Mouse (Mus musculus): ENCODE measurements at regions not wholly inside any gene's neighbourhood (a gene's known extent, or its start where the extent isn't known, plus 50 kb on each side); places are given as distances from the start of the nearest gene placed in this dataset.

DNA sequence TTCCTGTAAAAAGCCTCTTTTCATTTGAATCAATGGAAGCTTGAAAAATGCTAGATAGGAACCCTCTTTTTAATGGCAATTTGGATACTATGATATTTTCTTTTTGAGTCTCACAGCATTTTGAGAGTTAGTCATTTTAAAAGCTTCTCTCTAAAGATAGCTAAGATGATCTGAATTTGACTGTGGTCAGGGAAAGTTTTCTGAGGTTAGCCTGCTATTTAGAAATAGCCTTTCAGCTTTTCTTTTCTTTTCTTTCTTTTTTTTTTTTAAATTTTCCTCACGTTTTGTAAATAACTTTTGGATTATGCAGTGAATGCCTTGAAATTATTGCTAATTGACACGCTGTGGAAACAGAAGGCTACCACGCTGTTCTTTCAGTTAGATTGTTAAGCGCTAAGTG lies 387.3 kb upstream of the Zeb2 start:
- DNase-seq (ENCODE audit: low spot score): no peak

DNA sequence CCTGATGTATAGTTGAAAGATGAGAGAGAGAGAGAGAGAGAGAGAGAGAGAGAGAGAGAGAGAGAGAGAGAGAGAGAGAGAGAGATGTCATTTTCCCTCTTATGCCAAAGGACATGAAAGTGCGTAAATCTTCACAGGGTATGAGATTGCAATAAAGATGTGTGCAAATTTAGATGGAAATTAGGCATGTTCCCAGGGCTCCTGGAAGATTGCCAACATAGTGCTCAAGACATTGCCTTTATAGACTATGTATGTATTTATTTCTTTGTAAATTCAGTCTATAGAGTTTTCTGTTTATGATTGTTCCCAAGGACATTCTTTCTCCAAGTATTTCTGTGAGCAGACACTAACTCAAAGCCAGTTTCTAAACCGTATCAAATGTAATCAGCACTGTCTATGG lies 376.5 kb upstream of the Zeb2 start:
- no peak for DNase-seq (ENCODE audit: low spot score)

DNA sequence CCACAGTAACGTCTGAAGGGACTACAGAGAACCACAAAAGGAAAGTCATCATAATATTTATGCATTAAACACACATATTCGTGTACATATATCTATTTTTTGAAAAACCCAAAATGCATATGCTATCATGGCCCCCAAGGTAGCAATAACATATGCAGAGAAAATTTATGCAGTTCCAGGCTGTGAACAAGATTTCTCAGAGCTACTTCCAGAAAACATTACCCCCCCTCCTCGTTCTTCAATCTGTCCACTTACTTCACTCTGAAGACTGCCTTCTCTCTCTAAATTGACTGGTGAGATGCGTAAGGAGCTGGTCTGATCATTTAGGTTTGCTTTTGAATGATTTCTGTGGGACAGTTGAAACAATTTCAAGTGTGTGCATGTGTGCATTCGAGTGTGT lies 369.3 kb upstream of the Zeb2 start:
- DNase-seq (ENCODE audit: low spot score): no peak

DNA sequence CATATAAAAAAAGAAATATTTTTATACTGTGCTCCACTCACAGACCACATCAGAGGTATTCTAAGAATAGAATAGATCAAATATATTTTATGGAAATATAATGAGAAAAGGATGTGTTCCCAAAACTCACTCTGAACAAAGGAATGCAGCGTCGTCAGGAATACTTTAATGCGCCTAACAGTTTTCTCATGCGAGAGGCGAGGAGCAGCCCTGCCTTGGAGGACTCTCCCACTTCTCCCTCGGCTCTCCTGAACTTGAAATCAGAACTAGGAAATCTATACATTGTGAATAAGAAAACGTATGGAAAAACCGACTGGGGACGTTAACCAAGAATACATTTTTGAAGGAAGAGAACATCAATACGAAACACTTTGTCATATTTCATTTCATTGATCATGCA lies 368.3 kb upstream of the Zeb2 start:
- DNase-seq (ENCODE audit: low spot score): no peak

DNA sequence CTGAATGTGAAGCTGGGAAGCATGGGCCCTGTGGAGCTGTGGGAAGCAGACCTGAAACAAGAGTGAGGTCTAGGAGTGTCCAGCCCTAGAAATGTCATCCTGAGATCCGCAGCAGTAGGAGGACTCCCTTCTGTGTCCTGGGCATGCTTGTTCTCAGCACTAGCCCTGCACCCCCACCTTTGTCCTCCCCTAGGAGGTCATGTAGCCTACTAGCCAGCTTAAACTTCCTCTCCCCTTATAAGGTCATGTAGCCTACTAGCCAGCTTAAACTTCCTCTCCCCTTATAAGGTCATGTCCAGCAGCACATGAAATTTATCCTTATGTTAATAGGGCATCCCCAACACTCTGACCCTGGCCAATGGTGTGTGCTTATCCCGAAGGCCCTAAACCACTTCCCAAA lies 363.5 kb upstream of the Zeb2 start:
- DNase-seq (ENCODE audit: low spot score): no peak

DNA sequence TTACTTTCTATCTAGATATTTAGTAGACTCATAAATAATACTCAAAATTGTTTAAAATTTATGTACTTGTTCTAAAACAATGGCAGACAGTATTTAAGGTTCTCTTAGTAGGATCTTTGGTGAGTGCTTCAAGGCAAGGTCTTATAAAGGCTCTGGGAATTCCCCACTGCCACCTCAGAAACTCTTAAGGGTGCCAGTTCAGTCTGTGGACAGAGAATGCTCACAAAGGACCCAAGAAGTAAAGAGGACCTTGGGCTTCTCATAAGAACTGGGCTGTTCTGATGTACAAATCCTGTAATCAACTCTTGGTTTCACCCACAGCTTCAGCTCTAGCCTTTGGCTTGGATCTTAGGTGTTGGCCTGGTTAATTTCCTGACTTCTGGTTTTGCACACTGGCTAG lies 358.8 kb upstream of the Zeb2 start:
- no peak for DNase-seq (ENCODE audit: low spot score)

DNA sequence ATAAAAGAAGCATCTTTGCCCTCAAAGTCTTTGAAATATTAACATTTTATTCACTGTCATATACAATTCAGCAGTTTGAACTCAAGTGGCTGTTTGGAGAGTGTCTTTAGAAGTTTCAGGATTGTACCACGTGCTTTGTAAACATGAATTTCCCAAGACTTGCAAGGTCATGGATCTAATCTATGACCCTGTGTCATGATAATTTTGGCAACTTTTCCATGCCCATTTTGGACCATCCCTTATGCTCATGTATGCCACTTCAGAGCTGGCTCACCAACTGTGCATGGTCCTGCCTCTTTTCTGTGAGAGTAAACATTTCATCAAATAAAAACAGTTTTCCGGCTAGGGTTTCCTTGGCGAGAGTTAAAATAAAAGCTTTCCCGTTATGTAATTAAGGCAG lies 347.1 kb upstream of the Zeb2 start:
- no peak for DNase-seq (ENCODE audit: low spot score)

DNA sequence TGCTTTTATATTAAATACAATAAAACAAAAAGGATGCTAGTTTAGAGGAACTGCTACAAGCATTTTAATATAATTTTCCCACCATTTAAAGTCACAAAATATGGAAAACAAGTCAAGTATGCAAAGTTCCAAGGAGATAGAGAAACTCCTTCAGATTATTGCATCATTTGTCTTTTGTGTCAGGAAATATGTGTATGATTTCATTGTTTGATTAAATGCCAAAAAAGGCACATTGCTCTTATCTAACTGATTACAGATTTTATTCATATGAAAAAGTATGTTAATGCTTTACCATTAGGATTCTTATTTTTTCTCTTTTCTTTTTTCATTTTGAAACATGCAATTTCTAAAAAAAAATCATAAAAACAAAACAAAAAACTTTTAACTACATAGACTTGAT lies 342.2 kb upstream of the Zeb2 start:
- DNase-seq (ENCODE audit: low spot score): no peak

DNA sequence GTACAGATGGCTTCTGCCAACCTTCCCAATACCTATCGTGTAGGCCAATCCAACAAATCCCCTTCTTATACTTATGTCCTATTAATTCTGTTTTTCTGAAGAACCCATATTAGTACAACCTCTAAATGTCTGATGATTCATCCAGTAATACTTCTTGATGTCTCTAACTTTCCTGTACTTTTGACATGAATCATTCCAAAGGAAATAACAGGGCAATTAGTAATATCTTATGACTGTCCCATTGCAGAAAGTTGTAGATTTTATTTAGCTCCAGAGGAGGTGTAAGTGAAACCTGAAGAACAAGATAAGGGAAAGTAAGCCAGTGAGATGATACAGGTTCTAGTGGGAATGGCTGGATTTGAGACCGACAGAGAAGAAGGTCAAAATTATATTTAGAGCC lies 337.6 kb upstream of the Zeb2 start:
- no peak for DNase-seq (ENCODE audit: low spot score)

DNA sequence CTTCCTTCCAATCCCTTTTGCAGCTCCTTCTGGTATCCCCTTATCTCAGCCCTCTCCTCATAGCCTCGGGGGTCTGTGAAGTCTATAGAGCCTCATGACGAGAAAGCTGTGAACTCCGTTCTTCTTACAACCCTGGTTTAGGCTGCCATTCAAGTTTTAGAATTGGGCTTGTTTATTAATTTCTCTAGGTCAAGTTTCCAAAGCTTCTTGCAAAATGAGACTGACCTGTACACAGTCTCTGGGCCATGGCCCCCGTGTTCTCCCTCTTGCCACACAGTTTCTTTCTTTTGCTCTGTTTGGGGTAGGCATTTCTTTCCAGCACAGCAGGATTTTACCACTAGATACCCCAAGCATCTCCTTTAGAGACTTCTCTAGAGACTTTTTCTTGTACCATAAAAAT lies 322.0 kb upstream of the Zeb2 start:
- no peak for DNase-seq (ENCODE audit: low spot score)

DNA sequence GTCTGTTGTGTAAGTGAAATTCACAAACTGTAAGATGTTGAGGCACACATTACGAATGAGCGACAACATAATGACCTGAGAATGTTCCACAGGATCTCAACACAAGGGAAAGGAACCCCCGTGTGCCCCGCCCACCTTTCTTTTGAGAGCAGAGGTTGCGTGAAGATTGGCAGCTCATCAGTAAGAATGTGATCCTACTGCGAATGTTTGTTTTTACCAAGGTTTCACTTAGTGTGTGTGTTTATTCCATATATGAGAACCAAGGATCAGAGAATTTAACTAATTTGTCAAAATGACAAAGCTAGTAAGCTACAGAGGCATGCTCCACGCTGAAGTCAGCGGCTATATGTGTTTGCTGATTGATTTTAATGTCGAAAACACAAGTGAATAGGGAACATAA lies 321.5 kb upstream of the Zeb2 start:
- DNase-seq (ENCODE audit: low spot score): no peak

DNA sequence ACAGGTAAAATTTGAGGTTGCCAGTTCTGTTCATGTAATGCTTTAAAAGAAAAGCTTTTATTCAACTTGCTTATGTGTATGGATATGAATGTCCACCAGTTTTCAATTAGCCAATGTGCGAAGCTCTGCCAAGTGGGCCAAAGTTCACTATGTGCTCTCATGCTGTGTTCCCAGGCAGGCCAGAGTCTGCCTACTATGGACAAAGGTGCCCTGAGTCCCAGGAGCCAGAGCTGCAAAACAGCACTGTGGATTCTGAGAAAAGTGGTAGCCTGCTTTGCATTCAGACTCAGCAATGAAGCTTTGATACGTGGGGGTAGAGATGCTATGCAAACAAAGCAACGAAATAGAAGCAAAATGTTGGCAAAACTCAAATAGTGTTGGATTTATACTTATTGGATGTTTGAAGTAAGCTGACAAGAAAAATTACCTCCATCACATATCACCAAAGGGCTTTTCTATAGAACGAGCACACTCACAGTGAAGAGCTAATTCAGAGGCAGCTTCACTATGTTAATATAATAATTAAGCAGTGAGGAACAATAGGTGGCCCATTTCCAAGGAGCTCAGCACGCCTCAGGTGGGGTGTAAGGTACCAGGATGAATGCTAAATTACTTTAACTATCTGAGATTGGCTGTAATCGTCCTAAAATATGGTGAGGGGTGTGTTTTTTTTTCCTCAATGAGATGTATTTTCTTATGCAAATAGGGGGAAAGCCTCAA lies 318.2 kb upstream of the Zeb2 start:
- no peak for DNase-seq (ENCODE audit: low spot score)

DNA sequence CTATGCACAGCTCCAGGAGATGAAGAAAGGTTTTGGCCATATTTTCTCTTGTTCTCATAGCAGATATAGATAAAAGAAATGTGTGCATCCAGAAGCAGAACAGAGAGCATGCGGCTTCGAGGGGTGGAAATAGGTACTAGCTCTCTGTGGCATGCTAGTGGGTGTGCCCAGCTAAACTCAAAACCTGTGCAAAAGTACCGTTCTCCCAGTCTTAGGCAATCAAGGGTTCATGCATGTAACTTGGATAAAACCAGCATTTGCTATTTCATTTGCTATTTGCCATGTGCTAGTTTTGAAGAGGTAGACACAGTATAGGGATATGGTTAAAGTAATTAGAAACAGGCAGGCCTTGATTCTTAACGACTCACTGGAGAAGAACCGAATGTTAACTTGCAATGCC lies 317.6 kb upstream of the Zeb2 start:
- DNase-seq (ENCODE audit: low spot score): no peak

DNA sequence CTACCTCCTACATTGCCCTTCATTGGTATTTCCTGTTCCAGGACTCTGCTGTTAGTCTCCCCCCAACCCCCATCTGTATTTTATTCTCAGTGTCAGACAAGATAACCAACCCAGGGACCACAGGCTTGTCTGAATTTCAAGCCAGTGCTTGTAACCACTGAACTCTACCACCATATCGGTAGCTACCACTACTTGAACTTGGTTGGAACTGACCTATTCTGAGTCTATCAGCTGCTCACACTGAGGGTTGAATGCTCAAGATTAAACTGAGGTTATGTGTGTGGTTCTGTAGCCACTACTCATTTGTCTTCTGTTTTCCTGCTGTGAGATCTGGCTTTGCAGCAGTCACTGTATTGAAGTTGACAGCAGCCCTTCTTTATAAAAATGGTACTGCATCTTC lies 317.0 kb upstream of the Zeb2 start:
- no peak for DNase-seq (ENCODE audit: low spot score)

DNA sequence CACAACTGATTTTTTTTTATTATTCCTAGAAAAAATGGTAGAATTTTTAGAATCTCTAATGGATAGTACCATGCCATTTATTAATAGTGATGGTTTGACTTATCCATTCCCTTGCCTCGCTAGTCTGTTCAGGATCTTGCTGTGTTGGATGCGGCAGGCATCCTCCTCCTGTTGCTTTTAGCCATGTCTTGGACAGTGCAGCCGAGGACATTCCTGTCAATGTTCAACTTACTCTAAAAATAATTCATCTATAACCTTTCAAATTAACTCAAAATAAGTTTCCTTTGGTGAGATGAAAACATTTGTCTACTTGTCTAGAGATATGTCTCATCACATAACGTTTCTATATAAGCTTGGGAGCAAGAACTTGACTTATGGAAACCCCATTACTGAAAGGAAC lies 314.2 kb upstream of the Zeb2 start:
- no peak for DNase-seq (ENCODE audit: low spot score)

DNA sequence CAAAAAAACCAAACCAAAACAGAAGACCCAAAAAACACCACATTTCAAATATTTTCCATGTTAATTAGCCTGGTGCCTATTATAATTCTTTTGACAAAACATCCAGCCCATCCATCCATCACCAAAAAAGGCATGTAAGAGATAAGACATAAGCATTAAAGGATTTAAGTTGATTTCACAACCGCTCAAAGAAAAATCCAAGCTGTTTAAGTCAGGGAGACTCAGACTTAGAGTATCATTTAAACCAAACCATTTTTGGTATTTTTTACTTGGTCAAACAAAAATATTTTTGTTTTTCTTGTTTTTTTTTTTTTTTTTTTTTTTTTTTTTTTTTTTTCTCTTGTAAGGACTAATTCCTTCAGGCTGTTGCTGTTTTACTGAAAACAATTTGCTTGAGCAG lies 304.6 kb upstream of the Zeb2 start:
- no peak for DNase-seq (ENCODE audit: low spot score)

DNA sequence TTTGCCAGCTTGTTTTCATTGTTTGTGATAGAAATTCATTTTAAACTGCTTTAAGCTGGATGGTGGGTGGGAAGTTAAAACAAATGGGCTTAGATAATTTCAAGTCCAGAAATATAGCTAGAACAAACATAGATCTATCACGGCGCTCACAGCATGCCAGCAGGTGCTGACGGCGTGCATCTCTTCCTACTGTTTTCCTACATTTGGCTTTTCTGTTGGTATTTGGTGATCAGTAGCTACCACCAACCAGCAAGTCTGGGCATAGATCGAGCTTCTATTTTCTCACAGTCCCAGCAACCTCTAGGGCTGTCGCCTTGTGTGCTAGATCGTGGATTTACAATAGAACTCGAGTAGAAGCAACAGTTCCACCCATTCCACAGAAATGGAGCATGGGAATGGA lies 290.9 kb upstream of the Zeb2 start:
- no peak for DNase-seq (ENCODE audit: low spot score)

DNA sequence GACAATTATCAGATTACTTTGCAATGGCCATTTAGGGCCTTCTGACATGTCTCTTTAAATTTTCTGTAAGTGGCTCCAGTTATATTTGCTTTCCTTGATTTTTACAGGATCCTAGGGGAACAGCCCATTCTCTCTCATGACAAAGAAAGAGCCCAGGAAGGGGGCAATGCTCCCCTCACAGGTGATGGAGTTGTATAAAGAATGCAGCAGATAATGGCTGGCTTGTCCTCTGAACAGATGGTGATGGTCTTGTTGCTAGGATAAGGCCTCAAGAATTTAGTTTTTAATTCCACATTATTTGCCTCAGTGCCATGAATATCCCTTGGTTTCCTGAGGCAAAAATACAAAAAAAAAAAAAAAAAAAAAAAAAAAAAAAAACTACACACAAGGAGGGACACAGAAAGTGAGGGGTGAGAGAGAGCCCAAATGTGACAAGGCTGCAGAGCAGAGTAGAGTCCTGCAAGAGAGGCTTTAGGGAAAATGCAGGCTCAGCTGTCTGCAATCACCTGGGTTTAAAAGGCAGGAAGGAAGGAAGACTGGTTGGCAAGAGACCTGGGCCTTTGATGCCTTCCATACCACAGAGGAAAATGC lies 272.8 kb upstream of the Zeb2 start:
- DNase-seq (ENCODE audit: low spot score): no peak

DNA sequence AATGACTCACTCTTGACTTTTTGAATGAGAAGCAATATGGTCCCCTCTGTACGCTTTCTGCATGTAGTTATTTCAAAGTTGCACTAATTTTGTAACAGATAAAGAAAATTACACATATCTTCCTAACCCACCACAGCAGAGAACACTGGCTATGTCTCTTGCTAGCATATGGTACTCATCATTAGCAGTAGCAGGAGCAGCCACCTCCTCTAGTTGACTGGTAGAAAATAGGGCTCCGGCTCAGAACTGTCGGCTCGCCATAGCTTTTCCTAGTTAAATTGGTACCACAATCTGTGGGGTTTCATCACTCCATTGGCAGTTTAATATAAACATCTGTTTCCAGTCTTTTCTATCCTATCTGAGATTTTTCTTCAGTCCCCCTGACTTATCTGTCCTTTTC lies 254.1 kb upstream of the Zeb2 start:
- DNase-seq (ENCODE audit: low spot score): no peak

DNA sequence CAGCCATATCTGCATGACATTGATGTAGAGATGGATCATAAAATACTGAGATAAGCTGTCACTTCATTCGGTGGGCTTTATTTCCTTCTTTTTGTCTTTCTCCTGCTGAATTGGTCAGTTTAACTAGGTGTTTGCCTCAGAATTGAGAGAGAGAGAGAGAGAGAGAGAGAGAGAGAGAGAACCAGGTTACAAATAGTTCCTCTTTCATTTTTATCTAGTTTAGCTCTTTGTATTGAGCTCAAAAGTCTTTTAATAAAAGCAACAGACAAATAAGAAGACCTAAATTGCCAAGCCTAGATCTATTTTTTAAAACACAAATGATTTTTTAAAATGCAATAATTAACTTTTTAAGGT lies 253.4 kb upstream of the Zeb2 start:
- no peak for DNase-seq (ENCODE audit: low spot score)

DNA sequence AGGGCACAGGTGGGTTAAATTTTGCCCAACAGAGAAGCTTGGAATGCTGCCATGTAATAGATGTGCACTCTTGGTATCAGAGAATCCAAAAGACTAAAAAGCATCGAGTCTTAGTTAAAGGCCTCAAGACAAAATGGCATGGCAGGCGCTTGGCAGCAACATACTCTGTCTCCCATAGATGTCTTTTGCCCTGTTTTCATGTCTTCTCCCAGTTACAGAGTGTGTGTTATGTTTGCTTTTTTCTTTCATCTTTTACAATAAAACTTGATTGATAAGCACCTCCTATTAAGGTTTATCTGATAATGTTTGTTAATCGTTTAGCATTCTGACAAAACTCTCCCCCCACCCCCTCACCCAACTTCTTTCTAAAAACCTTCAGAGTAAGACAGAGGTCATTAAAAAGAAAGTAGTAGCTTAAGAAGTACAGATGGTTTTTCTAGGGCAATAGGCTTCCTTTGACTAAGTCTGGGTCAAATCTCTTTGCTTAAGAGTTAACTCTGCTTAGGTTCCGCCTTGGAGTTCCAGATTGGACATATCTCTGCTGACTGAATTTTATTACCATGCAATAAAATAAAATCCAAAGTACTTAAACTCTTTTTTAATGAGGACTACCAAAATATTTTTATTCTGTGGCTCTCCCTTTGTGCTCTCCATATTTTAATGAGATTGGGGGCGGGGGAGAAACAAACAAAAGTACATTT lies 252.9 kb upstream of the Zeb2 start:
- DNase-seq (ENCODE audit: low spot score): no peak

DNA sequence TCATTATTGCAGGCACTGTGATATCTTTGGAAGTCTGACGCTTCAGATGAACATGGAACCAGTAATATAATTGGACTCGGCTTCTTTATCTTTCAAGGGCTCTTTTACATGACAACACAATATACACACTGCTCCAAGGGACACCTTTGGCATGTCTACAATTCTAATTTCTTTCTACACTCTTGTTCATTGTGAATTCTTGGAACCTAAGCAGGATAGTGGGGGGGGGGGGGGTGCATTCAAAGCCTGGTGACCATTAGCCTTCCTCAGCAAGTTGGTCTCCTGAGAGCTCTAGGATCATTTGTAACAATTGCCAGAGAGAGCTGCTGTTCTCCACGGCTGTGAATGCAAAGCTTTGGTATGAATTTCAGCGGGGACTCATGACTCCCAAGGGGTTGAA lies 252.2 kb upstream of the Zeb2 start:
- no peak for DNase-seq (ENCODE audit: low spot score)

DNA sequence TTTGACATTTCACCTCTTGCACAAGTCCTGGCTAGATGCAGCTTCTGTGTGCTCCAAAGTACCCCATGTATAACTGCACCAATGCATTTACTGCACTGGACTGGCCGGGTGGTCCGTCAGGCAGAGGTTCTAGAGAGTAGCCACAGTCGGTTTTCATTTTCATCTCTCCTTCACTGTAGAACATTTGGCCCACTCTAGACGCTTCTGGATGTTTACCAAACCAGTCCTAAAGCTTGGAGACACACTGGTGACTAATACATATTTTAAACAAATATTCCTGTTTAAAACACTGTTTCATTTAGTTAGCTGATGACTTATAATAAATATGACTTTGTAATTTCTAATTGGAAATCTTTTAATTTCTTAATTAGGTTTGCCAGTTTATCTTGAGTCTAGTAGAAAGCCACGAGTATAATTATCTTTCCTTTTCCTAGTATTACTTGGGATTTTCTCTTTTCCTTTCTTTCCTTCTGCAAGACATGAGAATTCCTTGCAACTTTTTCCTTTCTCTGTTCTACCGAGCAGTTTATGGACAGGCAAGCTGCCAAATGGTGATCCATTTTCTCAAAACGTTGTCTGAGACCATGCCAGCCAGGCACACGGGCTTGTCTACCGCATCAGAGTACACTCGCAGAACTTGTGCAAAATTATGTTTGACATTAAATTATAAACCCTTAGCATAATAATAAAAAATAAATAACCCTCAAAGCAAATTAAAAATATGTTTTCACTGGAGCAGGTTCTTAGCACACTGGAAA lies 250.4 kb upstream of the Zeb2 start:
- no peak for DNase-seq (ENCODE audit: low spot score)
